Mouse (Mus musculus): ENCODE measurements at regions not wholly inside any gene's neighbourhood (a gene's known extent, or its start where the extent isn't known, plus 50 kb on each side); places are given as distances from the start of the nearest gene placed in this dataset.
A peak's percentile ranks its signal among the peaks of the same experiment; 100 is the strongest.

GRCm38 (mm10) chr14:25295688-25296350, 163.2 kb upstream of the Zmiz1 start:
- no peak for DNase-seq (ENCODE audit: low spot score)

- DNase-seq (ENCODE audit: low spot score), result no peak
Observed at GRCm38 (mm10) chr14:25299673-25300190, 159.3 kb upstream of the Zmiz1 start.

- no peak for DNase-seq (ENCODE audit: low spot score)
Observed at GRCm38 (mm10) chr14:25301336-25302031, 157.5 kb upstream of the Zmiz1 start.

GRCm38 (mm10) chr14:25304391-25304851, 154.6 kb upstream of the Zmiz1 start:
- peak; percentile 50 for DNase-seq (ENCODE audit: low spot score)

- DNase-seq (ENCODE audit: low spot score), result no peak
Observed at GRCm38 (mm10) chr14:25306166-25306565, 152.8 kb upstream of the Zmiz1 start.

GRCm38 (mm10) chr14:25306961-25307654, 151.9 kb upstream of the Zmiz1 start:
- DNase-seq (ENCODE audit: low spot score), result no peak

GRCm38 (mm10) chr14:25308051-25308450, 150.9 kb upstream of the Zmiz1 start:
- no peak for DNase-seq (ENCODE audit: low spot score)

- DNase-seq (ENCODE audit: low spot score), result no peak
Observed at GRCm38 (mm10) chr14:25310671-25311151, 148.3 kb upstream of the Zmiz1 start.

GRCm38 (mm10) chr14:25311475-25311874, 147.5 kb upstream of the Zmiz1 start:
- DNase-seq (ENCODE audit: low spot score), result no peak

GRCm38 (mm10) chr14:25312135-25312534, 146.8 kb upstream of the Zmiz1 start:
- DNase-seq (ENCODE audit: low spot score), result no peak

GRCm38 (mm10) chr14:25312814-25313426, 146.1 kb upstream of the Zmiz1 start:
- no peak for DNase-seq (ENCODE audit: low spot score)

- DNase-seq (ENCODE audit: low spot score), result no peak
Observed at GRCm38 (mm10) chr14:25313693-25314240, 145.2 kb upstream of the Zmiz1 start.

GRCm38 (mm10) chr14:25316491-25316890, 142.5 kb upstream of the Zmiz1 start:
- no peak for DNase-seq (ENCODE audit: low spot score)

- DNase-seq (ENCODE audit: low spot score), result no peak
Observed at GRCm38 (mm10) chr14:25317680-25318471, 141.1 kb upstream of the Zmiz1 start.

GRCm38 (mm10) chr14:25318909-25319308, 140.1 kb upstream of the Zmiz1 start:
- DNase-seq (ENCODE audit: low spot score), result no peak

GRCm38 (mm10) chr14:25320141-25320540, 138.8 kb upstream of the Zmiz1 start:
- no peak for DNase-seq (ENCODE audit: low spot score)

GRCm38 (mm10) chr14:25323542-25324484, 135.2 kb upstream of the Zmiz1 start:
- no peak for DNase-seq (ENCODE audit: low spot score)

- DNase-seq (ENCODE audit: low spot score), result no peak
Observed at GRCm38 (mm10) chr14:25325887-25326286, 133.1 kb upstream of the Zmiz1 start.

- DNase-seq (ENCODE audit: low spot score), result no peak
Observed at GRCm38 (mm10) chr14:25328230-25328629, 130.8 kb upstream of the Zmiz1 start.

GRCm38 (mm10) chr14:25334186-25334585, 124.8 kb upstream of the Zmiz1 start:
- DNase-seq (ENCODE audit: low spot score), result no peak
